Mouse (Mus musculus) hindbrain, embryonic 12.5 days (tissue): Measurements from ENCODE around the gene Tcirg1. TPM values are rescaled to one million over a fixed set of nuclear protein-coding genes. Genes with fewer than 3 reads are reported as not detected.

Experiments used
- ATAC-seq: fragments of 200-750 bp; cut with Nextera tagmentation; 2 replicates; pipeline ENCODE4 v1.8.0; 2017; ENCODE audit warnings: moderate TSS enrichment; ENCODE audit not compliant: low FRiP score
- H3K27ac ChIP-seq: fragments of 300-500 bp; sonication (generic); 2 replicates; pipeline ENCODE4 v1.5.1; 2016; ENCODE audit warnings: mild to moderate bottlenecking
- H3K27me3 ChIP-seq: fragments of 300-500 bp; sonication (generic); 2 replicates; pipeline ENCODE4 v1.6.1; 2016; ENCODE audit warnings: mild to moderate bottlenecking
- H3K36me3 ChIP-seq: fragments of 300-500 bp; sonication (generic); 2 replicates; pipeline ENCODE4 v1.6.1; 2016; ENCODE audit warnings: mild to moderate bottlenecking
- H3K4me1 ChIP-seq: fragments of 300-500 bp; sonication (generic); 2 replicates; pipeline ENCODE4 v1.6.1; 2016
- H3K4me2 ChIP-seq: fragments of 300-500 bp; sonication (generic); replicated peaks from 2 replicates; pipeline ENCODE4 v1.6.1; 2016; ENCODE audit warnings: mild to moderate bottlenecking
- H3K4me3 ChIP-seq: fragments of 300-500 bp; sonication (generic); 2 replicates; pipeline ENCODE4 v1.5.1; 2016; ENCODE audit warnings: mild to moderate bottlenecking
- H3K9ac ChIP-seq: fragments of 300-500 bp; sonication (generic); 2 replicates; pipeline ENCODE4 v1.6.1; 2016; ENCODE audit warnings: mild to moderate bottlenecking, moderate library complexity
- H3K9me3 ChIP-seq: fragments of 300-500 bp; sonication (generic); replicated peaks from 2 replicates; pipeline ENCODE4 v1.6.1; 2016; ENCODE audit warnings: mild to moderate bottlenecking
- WGBS: fragments of 180-500 bp; shearing (Covaris S2); methylation state at CpG from one replicate; pipeline ENCODE4 v1.1.7; 2016; 5-methylcytosine and 5-hydroxymethylcytosine counted together
- polyA plus RNA-seq: library from polyadenylated mRNA; unstranded; fragments of >200 nt; fragmentation: Nextera tagmentation; extraction: Ambion mirVana; gene quantifications from 2 replicates; pipeline ENCODE4 v1.2.1, GENCODE M21; 2016

Gene Tcirg1
- polyA plus RNA-seq, 1 experiment from 2014 or later: 24.9 TPM

DNA sequence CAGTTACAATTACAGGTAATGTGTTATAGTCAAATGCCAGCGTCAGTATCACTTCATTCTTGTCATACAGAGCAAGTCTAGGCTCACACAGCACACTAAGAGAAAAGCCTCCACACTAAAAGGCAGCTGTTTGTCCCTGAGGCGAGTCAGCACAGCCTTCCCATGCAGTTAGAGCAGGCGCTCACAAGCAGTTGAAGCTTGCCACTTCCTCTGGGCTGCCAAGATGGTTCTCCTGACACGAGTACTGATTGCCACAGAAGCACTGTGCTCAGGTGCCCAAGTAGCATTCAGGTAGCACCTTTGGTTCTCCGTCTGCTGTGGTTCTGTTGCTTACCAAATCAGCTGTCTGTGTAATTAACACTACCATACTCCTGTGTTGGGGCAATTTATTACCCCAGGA lies 17.8 kb downstream of the Tcirg1 start:
- H3K9ac ChIP-seq: no peak overlapping the region
- no peak overlapping the region for H3K27ac ChIP-seq
- H3K4me2 ChIP-seq: no peak overlapping the region
- peaks cover 76% of the 10 kb centered on the region for H3K36me3 ChIP-seq
- H3K4me3 ChIP-seq: no peak overlapping the region
- no peaks in the 10 kb centered on the region for H3K27me3 ChIP-seq
- no peak for ATAC-seq
- H3K4me1 ChIP-seq: no peaks in the 10 kb centered on the region
- WGBS: 87% methylated on average over 5 of the region's 5 CpGs
- no peaks in the 10 kb centered on the region for H3K9me3 ChIP-seq

DNA sequence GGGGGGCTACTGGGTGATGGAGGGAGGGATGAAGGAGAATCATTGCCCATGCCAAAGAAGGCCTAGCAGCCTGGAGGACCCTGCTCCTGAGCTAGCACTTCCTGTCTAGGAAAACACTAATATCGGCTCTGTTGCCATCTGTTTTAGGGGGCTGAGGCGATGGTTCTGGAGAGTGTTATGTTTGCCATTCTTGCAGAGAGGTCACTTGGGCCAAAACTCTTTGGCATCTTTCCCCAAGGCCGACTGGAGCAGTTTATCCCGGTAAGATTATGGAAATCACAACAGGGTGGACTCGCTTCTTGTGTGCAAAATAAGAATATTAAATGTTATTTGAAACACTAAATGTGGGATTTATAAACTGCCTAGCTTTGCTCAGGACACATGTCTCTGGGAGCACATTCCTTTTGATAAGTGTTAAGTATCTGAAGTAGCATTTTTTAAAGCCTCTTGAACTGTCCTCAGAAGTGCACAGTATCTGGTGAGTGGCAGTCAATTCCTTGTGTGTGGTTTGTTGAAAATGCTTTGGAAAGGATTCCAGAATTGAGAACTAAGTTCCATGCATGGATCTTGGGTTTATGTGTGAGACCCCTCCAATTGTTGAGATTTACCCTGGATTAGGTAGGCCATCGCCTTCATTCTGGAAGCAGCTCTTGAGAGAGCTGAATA lies 22.5 kb downstream of the Tcirg1 start:
- no peaks in the 10 kb centered on the region for H3K9me3 ChIP-seq
- no peak overlapping the region for H3K27ac ChIP-seq
- no peak overlapping the region for H3K4me2 ChIP-seq
- H3K9ac ChIP-seq: no peak overlapping the region
- no peaks in the 10 kb centered on the region for H3K27me3 ChIP-seq
- peaks cover 36% of the 10 kb centered on the region for H3K36me3 ChIP-seq
- no peak for ATAC-seq
- H3K4me1 ChIP-seq: no peaks in the 10 kb centered on the region
- WGBS: 85% methylated on average over 6 of the region's 6 CpGs
- H3K4me3 ChIP-seq: no peak overlapping the region

DNA sequence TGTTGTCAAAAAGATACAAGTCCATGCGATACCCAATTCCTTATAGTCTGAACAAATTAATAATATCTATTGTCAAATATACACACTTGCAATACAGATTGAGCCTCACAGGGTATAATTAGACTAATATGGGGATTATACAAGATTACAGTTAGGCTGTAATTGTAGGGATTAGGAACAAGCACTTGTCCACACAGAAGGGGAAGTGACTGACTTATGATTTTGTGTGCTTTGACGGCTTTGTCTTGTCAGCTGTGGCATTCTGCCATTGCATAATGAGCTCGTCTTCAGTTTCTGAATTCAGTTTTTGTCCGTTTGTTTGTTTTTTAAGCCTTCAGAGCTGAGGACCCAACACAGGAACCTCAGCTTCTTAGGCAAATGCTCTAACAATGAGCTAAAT lies 24.7 kb downstream of the Tcirg1 start:
- Histone ChIP-seq H3K27ac (no peak overlapping the region), H3K36me3 (peaks cover 20% of the 10 kb centered on the region), H3K9me3 (no peaks in the 10 kb centered on the region), H3K27me3 (no peaks in the 10 kb centered on the region), H3K4me1 (no peaks in the 10 kb centered on the region), H3K4me2 (no peak overlapping the region), H3K4me3 (no peak overlapping the region), H3K9ac (no peak overlapping the region)
- 90% methylated on average over 4 of the region's 4 CpGs for WGBS
- no peak for ATAC-seq

DNA sequence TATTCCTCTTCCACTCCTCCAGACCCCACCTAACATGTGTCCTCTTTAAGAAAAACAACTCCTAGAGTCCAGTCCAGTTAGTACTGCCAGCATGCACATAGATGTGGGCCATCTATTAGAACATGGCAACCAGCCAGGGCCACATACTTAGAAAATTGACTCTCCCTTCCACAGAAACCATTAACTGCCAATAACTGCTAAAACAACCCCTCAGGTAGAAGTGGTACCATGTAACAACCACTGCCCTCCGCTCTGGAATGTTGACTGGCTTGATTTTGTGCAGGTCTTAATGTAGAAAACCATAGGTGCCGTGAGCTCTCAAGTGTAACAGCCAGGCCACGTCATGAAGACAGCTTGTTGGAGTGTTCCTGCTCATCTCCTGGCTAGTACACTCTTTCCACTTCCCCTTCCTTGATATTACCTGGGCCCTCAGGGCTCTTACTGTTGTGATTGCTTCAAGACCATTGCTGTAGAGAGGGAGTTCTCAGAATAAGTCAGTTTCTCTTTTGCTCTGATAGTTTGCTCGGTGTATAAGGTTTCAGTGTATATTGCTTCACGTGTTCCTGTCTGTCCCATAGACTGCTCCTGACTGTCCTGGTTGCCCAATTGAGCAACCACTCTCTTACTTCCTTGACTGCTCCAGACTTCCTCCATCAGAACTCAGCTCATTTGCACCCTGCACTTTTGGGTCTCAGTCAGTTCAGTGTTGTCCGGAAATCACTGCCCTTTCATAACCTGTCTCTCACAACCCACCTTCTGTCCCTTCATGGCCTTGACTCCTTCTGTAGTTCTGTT lies 26.7 kb downstream of the Tcirg1 start:
- no peak overlapping the region for H3K4me2 ChIP-seq
- no peak overlapping the region for H3K27ac ChIP-seq

DNA sequence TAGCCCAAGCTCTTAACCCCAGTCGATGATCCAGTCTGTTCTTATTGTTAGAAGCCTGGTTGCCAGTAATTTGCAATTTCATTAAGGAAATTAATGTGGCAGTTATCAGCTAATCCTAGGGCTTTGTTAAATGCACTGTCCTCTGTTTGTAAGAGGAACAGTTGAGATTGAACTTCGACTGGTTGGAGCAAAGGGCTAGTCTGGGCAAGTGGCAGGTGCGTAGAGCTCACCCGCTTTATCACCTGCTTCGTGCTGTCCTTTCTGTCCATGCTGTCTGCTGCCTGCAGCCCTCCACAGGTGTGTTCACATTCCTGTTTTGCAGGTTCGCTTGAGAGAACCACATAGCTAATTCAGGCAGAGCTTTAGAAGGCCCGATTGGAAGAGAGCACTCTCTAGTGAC lies 31.9 kb downstream of the Tcirg1 start:
- Histone ChIP-seq H3K27me3 (no peaks in the 10 kb centered on the region), H3K9me3 (no peaks in the 10 kb centered on the region), H3K27ac (no peak overlapping the region), H3K9ac (no peak overlapping the region), H3K4me3 (no peak overlapping the region), H3K4me2 (no peak overlapping the region), H3K36me3 (no peaks in the 10 kb centered on the region), H3K4me1 (no peaks in the 10 kb centered on the region)
- ATAC-seq: no peak
- WGBS: 89% methylated on average over 7 of the region's 7 CpGs

More for the DNA sequence above, 26.7 kb downstream of the Tcirg1 start:
- no peak overlapping the region for H3K9ac ChIP-seq
- H3K4me3 ChIP-seq: no peak overlapping the region
- H3K9me3 ChIP-seq: no peaks in the 10 kb centered on the region
- H3K36me3 ChIP-seq: peaks cover 2% of the 10 kb centered on the region; the same call in 1 of the 2 replicates
- no peaks in the 10 kb centered on the region for H3K27me3 ChIP-seq
- 89% methylated on average over 6 of the region's 6 CpGs for WGBS
- no peaks in the 10 kb centered on the region for H3K4me1 ChIP-seq
- no peak for ATAC-seq

DNA sequence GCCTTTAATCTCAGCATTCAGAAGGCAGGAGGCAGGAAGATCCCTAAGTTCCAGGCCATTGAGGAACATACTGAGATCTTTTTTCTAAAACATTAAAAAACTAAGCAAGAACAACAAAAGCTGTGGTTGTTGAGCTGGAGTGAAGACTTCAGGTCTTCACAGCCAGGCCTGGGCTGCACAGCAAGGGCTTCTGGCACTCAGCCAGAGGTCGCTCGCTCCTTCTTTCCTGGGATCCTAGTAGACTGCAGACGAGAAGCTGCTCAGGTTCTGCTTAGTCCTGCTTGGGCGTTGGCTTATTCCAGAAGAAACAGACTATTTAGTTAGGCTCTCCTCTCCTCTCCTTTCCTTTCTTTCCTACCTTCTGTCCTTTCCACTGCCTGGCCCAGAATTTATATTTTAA lies 34.6 kb downstream of the Tcirg1 start:
- H3K27me3 ChIP-seq: no peaks in the 10 kb centered on the region
- no peaks in the 10 kb centered on the region for H3K36me3 ChIP-seq
- WGBS: 75% methylated on average over 4 of the region's 4 CpGs
- H3K9ac ChIP-seq: no peak overlapping the region
- ATAC-seq: no peak
- no peak overlapping the region for H3K4me2 ChIP-seq
- H3K9me3 ChIP-seq: no peaks in the 10 kb centered on the region
- H3K4me1 ChIP-seq: no peaks in the 10 kb centered on the region
- H3K27ac ChIP-seq: no peak overlapping the region
- no peak overlapping the region for H3K4me3 ChIP-seq

DNA sequence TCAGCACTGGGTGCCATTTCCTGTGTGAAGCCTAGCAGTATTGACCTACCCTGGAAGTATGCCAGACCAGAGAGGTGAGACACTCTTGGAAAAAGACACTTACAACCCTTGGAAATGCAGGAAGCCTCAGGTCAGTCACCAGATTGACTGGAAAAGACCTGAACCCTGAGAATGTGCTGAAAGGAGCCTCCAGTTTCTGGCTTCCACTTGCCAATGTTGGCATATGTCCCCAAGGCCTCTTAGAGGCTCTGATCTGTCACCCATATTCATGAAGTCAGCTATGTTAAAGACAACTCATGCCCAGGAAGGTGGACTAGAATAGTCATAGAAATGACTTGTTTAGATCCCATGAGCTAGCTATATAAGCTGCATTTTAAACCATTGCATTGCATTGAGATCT lies 35.5 kb downstream of the Tcirg1 start:
- Histone ChIP-seq H3K4me2 (no peak overlapping the region), H3K36me3 (peaks cover 8% of the 10 kb centered on the region; the same call in 1 of the 2 replicates), H3K27me3 (no peaks in the 10 kb centered on the region), H3K27ac (no peak overlapping the region), H3K4me1 (no peaks in the 10 kb centered on the region), H3K9ac (no peak overlapping the region), H3K9me3 (no peaks in the 10 kb centered on the region), H3K4me3 (no peak overlapping the region)
- no peak for ATAC-seq

DNA sequence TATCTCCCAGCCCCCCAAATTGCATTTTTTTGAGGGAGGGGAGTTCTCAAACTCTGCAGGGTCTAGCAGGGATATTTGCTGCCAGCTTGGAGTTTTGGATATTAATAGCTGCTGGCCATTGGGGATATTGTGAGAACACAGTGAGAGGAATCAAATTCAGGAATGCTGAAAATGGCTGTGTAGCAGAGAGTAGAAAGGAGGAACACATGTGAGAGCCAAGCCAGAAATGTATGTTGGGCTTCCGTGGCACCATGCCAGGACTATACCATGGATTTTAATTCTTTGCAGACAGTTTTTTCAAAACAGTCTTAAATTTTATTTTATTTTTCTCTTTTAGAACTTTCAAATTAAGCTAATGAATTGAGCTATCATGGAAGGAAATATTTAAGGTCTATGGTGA lies 38.6 kb downstream of the Tcirg1 start:
- H3K4me3 ChIP-seq: no peak overlapping the region
- H3K9ac ChIP-seq: no peak overlapping the region
- H3K36me3 ChIP-seq: peaks cover 17% of the 10 kb centered on the region
- no peaks in the 10 kb centered on the region for H3K4me1 ChIP-seq
- WGBS: 89% methylated on average over 1 of the region's 1 CpGs
- no peaks in the 10 kb centered on the region for H3K9me3 ChIP-seq
- H3K27me3 ChIP-seq: no peaks in the 10 kb centered on the region
- H3K27ac ChIP-seq: no peak overlapping the region
- no peak overlapping the region for H3K4me2 ChIP-seq
- ATAC-seq: no peak

DNA sequence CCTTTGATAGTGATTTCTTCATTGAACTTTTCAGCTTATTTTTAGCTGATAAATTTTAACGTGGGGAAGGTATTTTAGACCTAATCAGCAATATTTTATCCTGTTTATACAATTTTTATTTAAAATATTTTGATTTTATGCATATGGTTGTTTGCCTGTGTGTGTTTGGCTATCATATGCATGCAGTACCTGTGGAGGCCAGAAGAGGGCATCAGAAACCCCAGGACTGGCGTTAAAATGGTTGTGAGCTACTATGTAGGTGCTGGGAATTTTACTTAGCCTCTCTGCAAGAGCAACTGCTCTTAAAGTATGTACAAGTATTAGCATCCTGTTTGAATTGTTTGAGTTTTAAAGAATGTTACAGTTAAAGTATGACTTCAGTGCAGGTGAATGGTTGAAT lies 42.0 kb downstream of the Tcirg1 start:
- Histone ChIP-seq H3K4me2 (no peak overlapping the region), H3K9ac (no peak overlapping the region), H3K27ac (no peak overlapping the region), H3K9me3 (no peaks in the 10 kb centered on the region), H3K4me1 (no peaks in the 10 kb centered on the region), H3K4me3 (no peak overlapping the region), H3K27me3 (no peaks in the 10 kb centered on the region), H3K36me3 (peaks cover 17% of the 10 kb centered on the region)
- no peak for ATAC-seq
- WGBS: 82% methylated on average over 2 of the region's 2 CpGs

DNA sequence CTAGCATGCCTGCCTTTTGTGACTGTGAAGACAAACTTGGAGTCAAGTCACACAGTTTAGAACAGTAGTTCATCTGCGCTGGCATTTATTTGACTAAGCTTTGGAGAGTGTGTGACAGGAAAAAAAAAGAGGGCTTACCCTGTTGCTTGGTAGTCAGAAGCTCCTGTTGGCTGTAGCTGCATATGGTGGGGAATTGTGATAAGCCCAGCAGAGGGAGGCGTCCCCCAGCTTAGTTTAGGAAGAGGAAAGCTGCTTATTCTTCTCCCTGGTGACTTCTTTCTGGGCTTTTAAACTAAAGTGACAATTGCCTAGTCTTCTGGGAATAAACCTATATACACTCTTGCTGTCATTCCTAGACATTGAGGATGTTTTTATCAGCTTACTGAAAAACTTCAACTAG lies 44.2 kb downstream of the Tcirg1 start:
- no peak overlapping the region for H3K4me3 ChIP-seq
- 81% methylated on average over 2 of the region's 2 CpGs for WGBS
- H3K36me3 ChIP-seq: peaks cover 17% of the 10 kb centered on the region

DNA sequence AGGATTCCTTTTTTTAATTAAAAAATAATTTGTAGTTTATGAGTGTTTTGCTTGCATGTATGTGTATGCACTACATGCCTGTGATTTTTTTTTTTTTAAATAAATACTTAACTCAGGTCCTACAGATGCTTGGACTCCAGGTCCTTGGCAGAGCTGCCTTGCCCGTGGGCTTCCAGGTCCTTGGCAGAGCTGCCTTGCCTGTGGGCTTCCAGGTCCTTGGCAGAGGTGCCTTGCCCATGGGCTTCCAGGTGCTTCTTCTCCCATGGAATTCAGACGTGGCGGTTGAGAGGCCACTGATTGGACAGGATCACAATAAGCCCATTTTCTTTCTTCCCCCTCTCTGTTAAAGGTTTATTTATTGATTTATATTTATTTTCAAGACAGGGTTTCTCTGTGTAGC lies 49.7 kb downstream of the Tcirg1 start:
- Histone ChIP-seq H3K4me2 (no peak overlapping the region), H3K9ac (no peak overlapping the region), H3K4me3 (no peak overlapping the region), H3K27me3 (no peaks in the 10 kb centered on the region), H3K36me3 (no peaks in the 10 kb centered on the region), H3K27ac (no peak overlapping the region), H3K4me1 (peaks cover 24% of the 10 kb centered on the region), H3K9me3 (no peaks in the 10 kb centered on the region)
- WGBS: 88% methylated on average over 3 of the region's 3 CpGs
- ATAC-seq: no peak

More for the DNA sequence above, 44.2 kb downstream of the Tcirg1 start:
- H3K9ac ChIP-seq: no peak overlapping the region
- H3K27ac ChIP-seq: no peak overlapping the region
- H3K27me3 ChIP-seq: no peaks in the 10 kb centered on the region
- H3K9me3 ChIP-seq: no peaks in the 10 kb centered on the region
- no peaks in the 10 kb centered on the region for H3K4me1 ChIP-seq
- no peak for ATAC-seq
- H3K4me2 ChIP-seq: no peak overlapping the region

DNA sequence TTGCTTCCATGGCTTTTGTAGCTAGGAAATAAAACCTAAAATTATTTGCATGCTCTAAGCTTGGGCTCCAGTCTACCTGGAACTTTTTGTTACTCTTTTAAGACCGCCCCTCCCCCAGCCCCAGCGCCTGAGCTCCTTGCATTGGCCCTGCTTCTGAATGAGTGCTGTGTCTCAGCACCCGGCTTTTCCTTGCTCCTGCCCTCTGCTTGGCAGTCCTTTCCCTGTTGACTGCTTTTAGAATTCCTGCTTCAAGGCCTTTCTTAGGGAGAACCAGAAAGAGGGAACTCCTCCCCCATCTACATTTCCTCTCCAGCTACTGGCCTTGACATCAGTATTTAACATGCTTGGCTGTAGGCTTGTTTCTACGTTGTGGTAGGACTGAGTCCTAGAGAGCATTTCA lies 51.3 kb downstream of the Tcirg1 start:
- no peaks in the 10 kb centered on the region for H3K36me3 ChIP-seq
- H3K4me2 ChIP-seq: peak overlapping the region; percentile 17; the same call in 1 of the 2 replicates

DNA sequence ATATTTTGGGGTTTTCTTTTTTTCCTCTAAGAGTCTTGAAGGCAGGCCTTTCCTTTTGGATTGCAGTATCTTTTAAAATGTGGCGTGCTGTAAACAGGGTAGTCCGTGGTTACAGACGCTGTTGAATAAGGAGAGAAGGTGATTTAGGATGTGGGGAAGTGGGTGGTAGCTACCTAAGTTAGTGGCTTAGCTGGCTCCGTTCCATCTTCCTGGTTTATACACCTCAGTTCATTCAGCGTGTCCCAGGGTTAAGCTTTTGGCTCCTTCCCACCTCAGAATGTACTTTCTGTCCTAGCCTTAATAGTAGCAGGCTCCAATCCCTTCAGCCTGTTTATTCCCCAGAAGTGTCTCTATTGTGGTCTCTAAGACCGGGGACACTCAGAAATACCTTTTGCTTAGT lies 51.8 kb downstream of the Tcirg1 start:
- Histone ChIP-seq H3K4me3 (no peak overlapping the region), H3K4me2 (no peak overlapping the region), H3K9ac (no peak overlapping the region), H3K27ac (no peak overlapping the region), H3K9me3 (no peaks in the 10 kb centered on the region), H3K36me3 (no peaks in the 10 kb centered on the region), H3K27me3 (no peaks in the 10 kb centered on the region), H3K4me1 (peaks cover 31% of the 10 kb centered on the region)
- no peak for ATAC-seq
- 67% methylated on average over 6 of the region's 6 CpGs for WGBS

More for the DNA sequence above, 51.3 kb downstream of the Tcirg1 start:
- Histone ChIP-seq H3K27me3 (no peaks in the 10 kb centered on the region), H3K9me3 (no peaks in the 10 kb centered on the region), H3K4me1 (peaks cover 30% of the 10 kb centered on the region), H3K27ac (no peak overlapping the region), H3K4me3 (no peak overlapping the region), H3K9ac (no peak overlapping the region)
- no peak for ATAC-seq
- 28% methylated on average over 4 of the region's 4 CpGs for WGBS
